Mouse (Mus musculus): ENCODE measurements around the gene Osbpl3. TPM values are rescaled to one million over a fixed set of nuclear protein-coding genes. Genes with fewer than 3 reads are reported as not detected.
A peak's percentile ranks its signal among the peaks of the same experiment; 100 is the strongest.

The Osbpl3 gene
- total and polyA plus RNA-seq, 3 experiments = 12.8 to 26.5 (median 25.4) TPM

- peak in 1 of 2 experiments; percentile 73 for DNase-seq
- intact Hi-C loops (cut with DNase I) = no loop called here
- no peaks in the 10 kb centered on the region; the same call in 1 of the 2 replicates for H3K79me2 ChIP-seq (replicated peaks; ENCODE audit: control insufficient read depth, insufficient read depth, low read length)
- no peak overlapping the region for H3K9ac ChIP-seq (ENCODE audit: low read depth, low read length)
- 51% methylated on average over 11 of the region's 11 CpGs for WGBS
- no peak overlapping the region for H3K4me3 ChIP-seq
- TF ChIP-seq CTCF (IDR thresholded peaks at IDR 0.05) (no peak), POLR2A (IDR thresholded peaks at IDR 0.05; ENCODE audit: insufficient read depth, low read depth, low read length) (peak; percentile 40; the same call in 1 of the 2 replicates), EP300 (IDR thresholded peaks at IDR 0.05; ENCODE audit: insufficient read depth, low read depth, low read length) (peak; percentile 60; the same call in 1 of the 2 replicates)
- H3K4me1 ChIP-seq (ENCODE audit: control insufficient read depth, insufficient read depth, low read length) = peaks cover 2% of the 10 kb centered on the region
- peak overlapping the region; percentile 87 for H3K27ac ChIP-seq
- H3K36me3 ChIP-seq (ENCODE audit: control insufficient read depth, insufficient read depth, low read length) = peaks cover 3% of the 10 kb centered on the region; the same call in 1 of the 2 replicates
- no peaks in the 10 kb centered on the region for H3K27me3 ChIP-seq (ENCODE audit: control insufficient read depth, insufficient read depth, low read length)
Measured at GRCm38 (mm10) chr6:50404698-50405097, 51.3 kb downstream of the Osbpl3 start.

GRCm38 (mm10) chr6:50403524-50403923, 52.5 kb downstream of the Osbpl3 start:
- H3K27ac ChIP-seq = peak overlapping the region; percentile 15; the same call in 1 of the 2 replicates
- no peaks in the 10 kb centered on the region; the same call in 1 of the 2 replicates for H3K79me2 ChIP-seq (replicated peaks; ENCODE audit: control insufficient read depth, insufficient read depth, low read length)
- no peak overlapping the region for H3K9ac ChIP-seq (ENCODE audit: low read depth, low read length)
- H3K4me3 ChIP-seq = no peak overlapping the region
- H3K27me3 ChIP-seq (ENCODE audit: control insufficient read depth, insufficient read depth, low read length) = no peaks in the 10 kb centered on the region
- no peak for DNase-seq
- peaks cover 2% of the 10 kb centered on the region for H3K4me1 ChIP-seq (ENCODE audit: control insufficient read depth, insufficient read depth, low read length)
- H3K36me3 ChIP-seq (ENCODE audit: control insufficient read depth, insufficient read depth, low read length) = peaks cover 3% of the 10 kb centered on the region; the same call in 1 of the 2 replicates
- 73% methylated on average over 4 of the region's 4 CpGs for WGBS
- intact Hi-C loops (cut with DNase I) = loop anchor here (2.0 kb wide), 1 partner anchor 45 kb away; no protein-coding TSS in a partner anchor
- TF ChIP-seq EP300 (IDR thresholded peaks at IDR 0.05; ENCODE audit: insufficient read depth, low read depth, low read length) (no peak), POLR2A (IDR thresholded peaks at IDR 0.05; ENCODE audit: insufficient read depth, low read depth, low read length) (no peak), CTCF (IDR thresholded peaks at IDR 0.05) (no peak)

GRCm38 (mm10) chr6:50402872-50403271, 53.1 kb downstream of the Osbpl3 start:
- Histone ChIP-seq H3K79me2 (replicated peaks; ENCODE audit: control insufficient read depth, insufficient read depth, low read length) (no peaks in the 10 kb centered on the region; the same call in 1 of the 2 replicates), H3K36me3 (ENCODE audit: control insufficient read depth, insufficient read depth, low read length) (peaks cover 3% of the 10 kb centered on the region; the same call in 1 of the 2 replicates), H3K27me3 (ENCODE audit: control insufficient read depth, insufficient read depth, low read length) (no peaks in the 10 kb centered on the region), H3K4me1 (ENCODE audit: control insufficient read depth, insufficient read depth, low read length) (peaks cover 2% of the 10 kb centered on the region), H3K27ac (no peak overlapping the region), H3K9ac (ENCODE audit: low read depth, low read length) (no peak overlapping the region), H3K4me3 (no peak overlapping the region)
- intact Hi-C loops (cut with DNase I) = loop anchor here (2.0 kb wide), 1 partner anchor 44 kb away; no protein-coding TSS in a partner anchor
- DNase-seq = no peak
- TF ChIP-seq POLR2A (IDR thresholded peaks at IDR 0.05; ENCODE audit: insufficient read depth, low read depth, low read length) (no peak), CTCF (IDR thresholded peaks at IDR 0.05) (no peak), EP300 (IDR thresholded peaks at IDR 0.05; ENCODE audit: insufficient read depth, low read depth, low read length) (no peak)
- 72% methylated on average over 4 of the region's 4 CpGs for WGBS

GRCm38 (mm10) chr6:50400234-50400633, 55.8 kb downstream of the Osbpl3 start:
- H3K79me2 ChIP-seq (replicated peaks; ENCODE audit: control insufficient read depth, insufficient read depth, low read length) = no peaks in the 10 kb centered on the region; the same call in 1 of the 2 replicates
- H3K4me3 ChIP-seq = no peak overlapping the region
- intact Hi-C loops (cut with DNase I) = no loop called here
- TF ChIP-seq POLR2A (IDR thresholded peaks at IDR 0.05; ENCODE audit: insufficient read depth, low read depth, low read length) (no peak), EP300 (IDR thresholded peaks at IDR 0.05; ENCODE audit: insufficient read depth, low read depth, low read length) (no peak), CTCF (IDR thresholded peaks at IDR 0.05) (no peak)
- peaks cover 2% of the 10 kb centered on the region; the same call in 1 of the 2 replicates for H3K36me3 ChIP-seq (ENCODE audit: control insufficient read depth, insufficient read depth, low read length)
- no peak for DNase-seq
- no peaks in the 10 kb centered on the region for H3K27me3 ChIP-seq (ENCODE audit: control insufficient read depth, insufficient read depth, low read length)
- no peak overlapping the region for H3K27ac ChIP-seq
- 80% methylated on average over 6 of the region's 6 CpGs for WGBS
- H3K4me1 ChIP-seq (ENCODE audit: control insufficient read depth, insufficient read depth, low read length) = no peaks in the 10 kb centered on the region; the same call in 1 of the 2 replicates
- H3K9ac ChIP-seq (ENCODE audit: low read depth, low read length) = no peak overlapping the region

- H3K9ac ChIP-seq (ENCODE audit: low read depth, low read length) = no peak overlapping the region
- H3K4me3 ChIP-seq = no peak overlapping the region
- DNase-seq = no peak
- H3K36me3 ChIP-seq (ENCODE audit: control insufficient read depth, insufficient read depth, low read length) = no peaks in the 10 kb centered on the region
- no peaks in the 10 kb centered on the region; the same call in 1 of the 2 replicates for H3K79me2 ChIP-seq (replicated peaks; ENCODE audit: control insufficient read depth, insufficient read depth, low read length)
- no peaks in the 10 kb centered on the region for H3K27me3 ChIP-seq (ENCODE audit: control insufficient read depth, insufficient read depth, low read length)
- WGBS = 71% methylated on average over 7 of the region's 7 CpGs
- H3K27ac ChIP-seq = no peak overlapping the region
- intact Hi-C loops (cut with DNase I) = loop anchor here (5.0 kb wide), 1 partner anchor 38 kb away; no protein-coding TSS in a partner anchor
- TF ChIP-seq CTCF (IDR thresholded peaks at IDR 0.05) (no peak), POLR2A (IDR thresholded peaks at IDR 0.05; ENCODE audit: insufficient read depth, low read depth, low read length) (no peak), EP300 (IDR thresholded peaks at IDR 0.05; ENCODE audit: insufficient read depth, low read depth, low read length) (no peak)
- no peaks in the 10 kb centered on the region; the same call in 1 of the 2 replicates for H3K4me1 ChIP-seq (ENCODE audit: control insufficient read depth, insufficient read depth, low read length)
Measured at GRCm38 (mm10) chr6:50399427-50400195, 56.4 kb downstream of the Osbpl3 start.
